Mouse (Mus musculus): ENCODE data around the gene Dip2b. TPM values are rescaled to one million over a fixed set of nuclear protein-coding genes. Genes with fewer than 3 reads are reported as not detected.

Gene Dip2b
- polyA plus RNA-seq, 1 experiment from 2014 or later = 11.4 TPM

- no peaks in the 10 kb centered on the region for H3K27me3 ChIP-seq
- no peak overlapping the region for H3K4me2 ChIP-seq
- no peaks in the 10 kb centered on the region for H3K9me3 ChIP-seq (replicated peaks)
- 0 out of 2 replicates have a peak overlapping the region, but pooled peaks have one; percentile 24 for H3K27ac ChIP-seq
- no peak overlapping the region for H3K9ac ChIP-seq
- H3K4me1 ChIP-seq (replicated peaks) = peaks cover 38% of the 10 kb centered on the region
- WGBS = 52% methylated on average over 10 of the region's 10 CpGs
- no peak overlapping the region for H3K4me3 ChIP-seq
- 0 out of 2 replicates have a peak, but pooled peaks have one; percentile 33 for ATAC-seq (replicated peaks; ENCODE audit: insufficient number of reproducible peaks, insufficient read depth, low FRiP score, low read depth)
- peaks cover 3% of the 10 kb centered on the region; the same call in 1 of the 2 replicates for H3K36me3 ChIP-seq
Observed at GRCm38 (mm10) chr15:100113343-100114275, 75.1 kb downstream of the Dip2b start.

DNA sequence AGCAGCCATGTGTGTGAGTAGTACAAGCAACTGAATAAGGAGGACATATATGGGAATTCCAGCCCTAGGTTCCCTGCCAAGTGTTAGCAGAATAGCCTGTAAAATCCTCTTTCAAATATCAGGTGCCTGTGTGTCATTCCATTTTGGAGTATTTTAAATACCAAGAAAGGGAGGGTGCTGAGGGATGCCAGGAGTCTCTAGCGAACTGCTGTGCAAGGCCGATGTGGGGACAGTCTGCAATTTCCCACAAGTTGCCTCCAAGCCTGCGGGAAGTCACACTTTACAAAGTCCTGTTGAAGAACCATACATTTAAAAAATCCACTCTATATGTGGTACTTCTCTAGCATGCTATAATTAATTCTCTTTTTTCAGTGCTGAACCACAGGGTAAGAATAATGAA, 77.0 kb downstream of the Dip2b start:
- WGBS = 85% methylated on average over 3 of the region's 3 CpGs
- Histone ChIP-seq H3K36me3 (peaks cover 3% of the 10 kb centered on the region; the same call in 1 of the 2 replicates), H3K27ac (no peak overlapping the region), H3K9me3 (replicated peaks) (no peaks in the 10 kb centered on the region), H3K27me3 (no peaks in the 10 kb centered on the region), H3K4me1 (replicated peaks) (peaks cover 33% of the 10 kb centered on the region), H3K4me3 (no peak overlapping the region), H3K9ac (no peak overlapping the region), H3K4me2 (no peak overlapping the region)
- no peak for ATAC-seq (replicated peaks; ENCODE audit: insufficient number of reproducible peaks, insufficient read depth, low FRiP score, low read depth)

DNA sequence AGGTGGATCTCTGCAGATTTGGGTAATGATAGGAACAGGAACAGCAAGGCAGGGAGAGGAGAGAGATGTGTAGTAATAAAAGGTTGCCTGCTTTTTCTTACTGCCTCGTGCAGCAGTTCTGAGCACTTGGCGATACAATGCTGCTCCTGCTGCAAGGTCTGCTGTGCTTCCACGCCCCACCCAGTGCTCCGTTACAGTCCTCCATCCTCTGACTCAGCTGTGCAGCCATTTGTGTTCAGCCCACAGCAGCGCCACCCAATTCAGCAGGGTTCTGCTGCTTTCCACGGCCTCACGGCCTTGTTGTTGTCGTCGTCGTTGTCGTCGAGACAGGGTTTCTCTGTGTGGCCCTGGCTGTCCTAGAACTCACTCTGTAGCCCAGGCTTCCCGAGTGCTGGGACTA, 77.9 kb downstream of the Dip2b start:
- Histone ChIP-seq H3K27ac (no peak overlapping the region), H3K9me3 (replicated peaks) (no peaks in the 10 kb centered on the region), H3K4me3 (no peak overlapping the region), H3K27me3 (no peaks in the 10 kb centered on the region), H3K36me3 (peaks cover 3% of the 10 kb centered on the region; the same call in 1 of the 2 replicates), H3K9ac (no peak overlapping the region), H3K4me2 (no peak overlapping the region), H3K4me1 (replicated peaks) (peaks cover 41% of the 10 kb centered on the region)
- 89% methylated on average over 13 of the region's 13 CpGs for WGBS
- no peak for ATAC-seq (replicated peaks; ENCODE audit: insufficient number of reproducible peaks, insufficient read depth, low FRiP score, low read depth)

DNA sequence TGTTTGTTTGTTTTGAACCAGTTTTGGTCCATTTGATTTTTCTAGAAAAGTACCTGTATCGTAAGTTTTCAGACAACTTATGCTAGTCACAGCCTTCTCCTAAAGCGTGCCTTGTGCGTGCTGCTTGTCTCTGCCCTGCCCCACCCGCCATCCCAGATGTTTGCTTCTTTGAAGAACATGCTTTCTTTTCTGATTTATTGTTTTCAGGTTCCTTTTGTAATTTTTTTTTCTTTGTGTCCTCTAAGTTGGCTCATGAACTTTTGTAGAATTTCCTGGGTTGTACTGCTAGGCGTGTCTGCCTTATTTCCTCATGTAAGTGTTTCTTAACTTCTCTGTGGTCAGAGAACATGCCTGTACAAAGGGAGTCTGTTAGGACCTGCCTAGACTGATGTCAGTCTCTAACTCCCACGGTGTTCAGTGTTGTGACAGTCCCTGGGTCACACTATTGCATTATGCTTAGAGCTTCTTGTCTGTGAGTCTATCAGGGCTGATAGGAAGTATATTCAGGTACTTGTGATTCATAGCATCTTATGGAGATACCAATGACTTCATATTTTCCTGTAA, 80.8 kb downstream of the Dip2b start:
- no peak overlapping the region for H3K4me2 ChIP-seq
- H3K27me3 ChIP-seq = no peaks in the 10 kb centered on the region
- no peak overlapping the region for H3K27ac ChIP-seq
- no peak overlapping the region for H3K4me3 ChIP-seq
- H3K9ac ChIP-seq = no peak overlapping the region
- peaks cover 38% of the 10 kb centered on the region for H3K4me1 ChIP-seq (replicated peaks)
- no peaks in the 10 kb centered on the region for H3K9me3 ChIP-seq (replicated peaks)
- WGBS = 79% methylated on average over 6 of the region's 6 CpGs
- H3K36me3 ChIP-seq = peaks cover 3% of the 10 kb centered on the region; the same call in 1 of the 2 replicates
- ATAC-seq (replicated peaks; ENCODE audit: insufficient number of reproducible peaks, insufficient read depth, low FRiP score, low read depth) = no peak

DNA sequence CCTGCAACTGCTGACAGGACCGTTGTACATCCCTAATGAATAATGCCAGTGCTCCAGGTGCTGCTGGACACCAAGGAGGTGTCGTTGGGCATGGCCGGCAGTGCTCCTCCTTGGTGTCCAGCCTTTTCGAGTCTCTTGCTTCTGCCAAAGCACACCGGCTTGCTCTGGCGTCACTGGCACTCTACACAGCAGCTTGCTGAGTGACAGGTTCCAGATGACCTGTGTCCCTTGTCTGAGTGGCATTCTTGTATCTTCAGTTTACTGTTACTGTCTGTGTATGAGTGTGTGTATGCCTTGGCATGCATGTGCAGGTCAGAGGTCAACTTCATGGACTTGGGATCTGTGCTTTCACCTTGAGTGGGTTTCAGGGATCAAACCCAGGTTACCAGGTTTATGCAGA, 83.0 kb downstream of the Dip2b start:
- H3K4me3 ChIP-seq = no peak overlapping the region
- no peak overlapping the region for H3K9ac ChIP-seq
- H3K36me3 ChIP-seq = peaks cover 3% of the 10 kb centered on the region; the same call in 1 of the 2 replicates
- peaks cover 51% of the 10 kb centered on the region for H3K4me1 ChIP-seq (replicated peaks)
- ATAC-seq (replicated peaks; ENCODE audit: insufficient number of reproducible peaks, insufficient read depth, low FRiP score, low read depth) = peak; percentile 68; the same call in 1 of the 2 replicates
- no peaks in the 10 kb centered on the region for H3K9me3 ChIP-seq (replicated peaks)
- WGBS = 29% methylated on average over 6 of the region's 6 CpGs
- H3K27ac ChIP-seq = peak overlapping the region; percentile 53
- H3K4me2 ChIP-seq = no peak overlapping the region
- no peaks in the 10 kb centered on the region for H3K27me3 ChIP-seq

DNA sequence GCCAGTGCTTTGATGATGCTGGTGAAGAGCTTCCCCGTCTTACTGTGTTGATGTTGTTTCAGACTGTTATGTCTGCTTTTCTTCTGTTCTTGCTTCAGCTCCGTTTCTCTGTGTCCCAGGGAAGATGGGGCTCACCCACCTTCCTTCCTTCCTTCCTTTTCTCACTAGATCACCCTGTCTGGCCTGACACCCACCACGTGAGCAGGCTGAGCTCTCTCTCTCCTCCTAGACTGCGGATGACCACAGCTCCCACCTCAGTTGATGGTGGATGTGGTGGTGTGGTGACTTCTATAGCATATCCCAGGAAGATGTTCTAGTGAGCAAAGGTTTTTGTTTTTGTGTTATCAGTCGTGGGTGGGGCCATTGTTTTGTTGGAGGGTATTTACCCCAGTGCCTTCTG, 85.4 kb downstream of the Dip2b start:
- H3K4me1 ChIP-seq (replicated peaks) = peaks cover 54% of the 10 kb centered on the region

DNA sequence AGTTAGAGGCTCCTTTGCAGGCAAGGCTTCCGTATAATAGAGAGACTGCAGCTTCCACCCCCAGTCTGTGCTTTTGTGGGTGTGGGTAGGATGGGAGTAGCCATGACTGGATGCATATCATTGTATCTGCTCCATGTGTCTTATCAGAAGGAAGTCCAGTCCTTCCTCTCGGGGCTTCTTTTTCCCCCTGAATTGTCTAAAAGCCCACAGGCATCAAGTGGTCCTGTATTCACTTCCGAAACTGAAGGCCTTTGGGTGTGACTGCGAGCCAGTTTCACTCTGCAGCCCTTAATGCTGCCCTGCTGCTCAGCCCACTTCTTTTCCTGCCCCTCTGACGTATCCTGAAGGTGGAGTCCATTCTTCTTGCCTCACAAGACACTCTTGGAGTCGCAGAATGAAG, 86.8 kb downstream of the Dip2b start:
- Histone ChIP-seq H3K9ac (no peak overlapping the region), H3K27ac (peak overlapping the region; percentile 52), H3K4me1 (replicated peaks) (peaks cover 56% of the 10 kb centered on the region), H3K4me2 (no peak overlapping the region), H3K36me3 (no peaks in the 10 kb centered on the region), H3K9me3 (replicated peaks) (no peaks in the 10 kb centered on the region), H3K27me3 (no peaks in the 10 kb centered on the region), H3K4me3 (no peak overlapping the region)
- no peak; the same call in 1 of the 2 replicates for ATAC-seq (replicated peaks; ENCODE audit: insufficient number of reproducible peaks, insufficient read depth, low FRiP score, low read depth)
- 67% methylated on average over 6 of the region's 6 CpGs for WGBS

More for the DNA sequence above, 85.4 kb downstream of the Dip2b start:
- no peak for ATAC-seq (replicated peaks; ENCODE audit: insufficient number of reproducible peaks, insufficient read depth, low FRiP score, low read depth)
- Histone ChIP-seq H3K9ac (no peak overlapping the region), H3K4me2 (no peak overlapping the region), H3K36me3 (no peaks in the 10 kb centered on the region), H3K9me3 (replicated peaks) (no peaks in the 10 kb centered on the region), H3K4me3 (no peak overlapping the region), H3K27ac (peak overlapping the region; percentile 5; the same call in 1 of the 2 replicates), H3K27me3 (no peaks in the 10 kb centered on the region)
- WGBS = 56% methylated on average over 5 of the region's 5 CpGs

DNA sequence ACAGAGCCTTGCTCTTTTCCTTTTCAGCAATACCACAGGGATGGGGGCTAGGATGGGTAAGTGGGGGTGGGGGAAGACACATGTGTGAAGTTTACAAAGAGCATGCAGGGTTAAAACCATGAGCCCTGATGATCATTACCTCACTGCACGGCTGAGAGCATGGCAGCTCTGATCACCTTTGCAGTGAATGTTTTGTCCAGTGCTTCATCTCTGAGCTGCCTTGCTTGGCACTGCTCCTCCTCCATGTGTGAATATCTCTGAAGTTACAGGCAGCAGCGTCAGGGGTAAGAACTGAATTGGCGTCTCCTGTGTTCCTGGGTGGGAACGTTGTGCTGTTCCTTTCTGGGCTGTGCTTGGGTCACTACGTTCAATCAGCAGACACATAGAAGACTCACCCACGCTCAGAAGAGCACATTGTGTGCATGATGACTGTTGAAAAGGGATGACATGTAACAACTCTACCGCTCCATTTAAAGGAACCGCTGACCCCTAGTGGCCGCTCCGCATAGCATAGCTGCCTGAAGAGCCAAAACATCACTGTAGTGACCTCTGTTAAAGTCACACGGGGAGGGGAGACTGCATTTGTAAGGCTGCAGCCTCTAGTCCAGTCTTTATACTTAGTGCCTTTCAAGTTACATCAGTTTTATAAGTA, 88.1 kb downstream of the Dip2b start:
- peak overlapping the region; percentile 41; the same call in 1 of the 2 replicates for H3K4me2 ChIP-seq
- ATAC-seq (replicated peaks; ENCODE audit: insufficient number of reproducible peaks, insufficient read depth, low FRiP score, low read depth) = peak; percentile 76
- H3K36me3 ChIP-seq = no peaks in the 10 kb centered on the region
- whole genome bisulfite sequencing = 5% methylated on average over 11 of the region's 11 CpGs
- no peak overlapping the region for H3K4me3 ChIP-seq
- H3K4me1 ChIP-seq (replicated peaks) = peaks cover 44% of the 10 kb centered on the region
- H3K9ac ChIP-seq = no peak overlapping the region
- H3K9me3 ChIP-seq (replicated peaks) = no peaks in the 10 kb centered on the region
- H3K27me3 ChIP-seq = no peaks in the 10 kb centered on the region
- H3K27ac ChIP-seq = peak overlapping the region; percentile 62

GRCm38 (mm10) chr15:100129151-100129790, 90.8 kb downstream of the Dip2b start:
- Histone ChIP-seq H3K36me3 (0 out of 2 replicates have a peak, but pooled peaks cover 3% of the 10 kb centered on the region), H3K4me1 (replicated peaks) (peaks cover 33% of the 10 kb centered on the region), H3K27me3 (no peaks in the 10 kb centered on the region), H3K27ac (no peak overlapping the region), H3K4me3 (no peak overlapping the region), H3K9ac (no peak overlapping the region), H3K4me2 (no peak overlapping the region), H3K9me3 (replicated peaks) (no peaks in the 10 kb centered on the region)
- ATAC-seq (replicated peaks; ENCODE audit: insufficient number of reproducible peaks, insufficient read depth, low FRiP score, low read depth) = no peak
- WGBS = 59% methylated on average over 7 of the region's 7 CpGs

- Histone ChIP-seq H3K27me3 (no peaks in the 10 kb centered on the region), H3K4me2 (no peak overlapping the region), H3K4me1 (replicated peaks) (no peaks in the 10 kb centered on the region), H3K9me3 (replicated peaks) (no peaks in the 10 kb centered on the region), H3K27ac (no peak overlapping the region), H3K36me3 (no peaks in the 10 kb centered on the region; the same call in none of the 2 replicates), H3K9ac (no peak overlapping the region), H3K4me3 (no peak overlapping the region)
- 84% methylated on average over 5 of the region's 5 CpGs for WGBS
- no peak for ATAC-seq (replicated peaks; ENCODE audit: insufficient number of reproducible peaks, insufficient read depth, low FRiP score, low read depth)
Observed at GRCm38 (mm10) chr15:100139665-100140064, 101.2 kb downstream of the Dip2b start.

GRCm38 (mm10) chr15:100140428-100140827, 102.0 kb downstream of the Dip2b start:
- no peak for ATAC-seq (replicated peaks; ENCODE audit: insufficient number of reproducible peaks, insufficient read depth, low FRiP score, low read depth)
- H3K9ac ChIP-seq = no peak overlapping the region
- no peak overlapping the region for H3K27ac ChIP-seq
- no peaks in the 10 kb centered on the region; the same call in none of the 2 replicates for H3K36me3 ChIP-seq
- H3K4me2 ChIP-seq = no peak overlapping the region
- peaks cover 6% of the 10 kb centered on the region for H3K4me1 ChIP-seq (replicated peaks)
- H3K4me3 ChIP-seq = no peak overlapping the region
- no peaks in the 10 kb centered on the region for H3K27me3 ChIP-seq
- no peaks in the 10 kb centered on the region for H3K9me3 ChIP-seq (replicated peaks)
- WGBS = 73% methylated on average over 4 of the region's 4 CpGs

Data from heart, embryonic 15.5 days (tissue).